Mouse (Mus musculus): ENCODE measurements around the gene Cebpzos. TPM values are rescaled to one million over a fixed set of nuclear protein-coding genes. Genes with fewer than 3 reads are reported as not detected.
A peak's percentile ranks its signal among the peaks of the same experiment; 100 is the strongest.

The Cebpzos gene
- polyA plus RNA-seq (2012; fragmentation: generic; extraction: Trizol) = 25.3 TPM

DNA sequence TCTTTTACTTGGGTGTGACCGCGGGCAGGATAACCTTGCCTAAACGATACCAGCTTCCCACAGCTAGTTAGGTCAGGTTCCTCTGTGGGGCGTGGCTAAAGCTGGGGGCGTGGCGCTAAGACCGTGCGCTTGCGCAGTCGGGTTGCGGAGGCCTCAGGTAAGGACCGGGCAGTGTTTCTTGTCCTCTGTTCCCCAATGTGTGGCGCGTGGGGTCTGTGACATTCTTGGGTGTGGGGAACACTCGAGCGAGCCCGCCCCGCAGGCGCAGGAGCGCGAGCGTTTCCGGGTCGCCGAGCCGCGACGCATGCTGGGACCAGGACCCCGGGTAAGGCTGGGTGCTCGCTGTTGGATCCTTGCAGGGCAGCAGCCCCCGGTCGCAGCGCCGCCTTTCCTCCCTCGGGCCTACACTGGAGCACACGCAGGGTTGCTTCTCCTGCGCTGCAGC, at the start of gene Cebpzos:
TSS of gene Cebpzos (plus strand) at position 132 of the 445 bp plus-strand sequence.
- H3K4me2 ChIP-seq (ENCODE audit: low read depth) = peak within 1 kb of the TSS; percentile 78
- no peak for TF ChIP-seq MAX (IDR thresholded peaks at IDR 0.05; ENCODE audit: low read depth)
- no peak for TF ChIP-seq CEBPB (IDR thresholded peaks at IDR 0.05; ENCODE audit: insufficient read depth, poor library complexity, severe bottlenecking)
- no peak for TF ChIP-seq USF1 (IDR thresholded peaks at IDR 0.05; ENCODE audit: low read depth)
- TF ChIP-seq MYOG (IDR thresholded peaks at IDR 0.05; ENCODE audit: control insufficient read depth in 1 of 3, insufficient read depth in 1 of 3, insufficient read length in 2 of 3, low read depth in 2 of 3) = no peak
- peak; percentile 66 for TF ChIP-seq POLR2A (IDR thresholded peaks at IDR 0.05; ENCODE audit: insufficient read length, low read depth)
- no peak for TF ChIP-seq SRF (IDR thresholded peaks at IDR 0.05; ENCODE audit: control insufficient read depth, insufficient read length, low read depth)
- TF ChIP-seq POLR2AphosphoS2 (IDR thresholded peaks at IDR 0.05; ENCODE audit: insufficient read length, low read depth) = peak; percentile 83
- no peak for TF ChIP-seq MYOD1 (IDR thresholded peaks at IDR 0.05; ENCODE audit: control insufficient read depth in 1 of 3, insufficient read length in 2 of 3, low read depth in 2 of 3)
- TF ChIP-seq TCF12 (IDR thresholded peaks at IDR 0.05; ENCODE audit: insufficient read depth, poor library complexity, severe bottlenecking) = no peak
- TF ChIP-seq TCF3 (IDR thresholded peaks at IDR 0.05; ENCODE audit: insufficient read length, low read depth) = no peak
- no peak for TF ChIP-seq E2F4 (IDR thresholded peaks at IDR 0.05; ENCODE audit: insufficient read depth)
- TF ChIP-seq REST (IDR thresholded peaks at IDR 0.05; ENCODE audit: insufficient read depth, insufficient read length) = no peak

DNA sequence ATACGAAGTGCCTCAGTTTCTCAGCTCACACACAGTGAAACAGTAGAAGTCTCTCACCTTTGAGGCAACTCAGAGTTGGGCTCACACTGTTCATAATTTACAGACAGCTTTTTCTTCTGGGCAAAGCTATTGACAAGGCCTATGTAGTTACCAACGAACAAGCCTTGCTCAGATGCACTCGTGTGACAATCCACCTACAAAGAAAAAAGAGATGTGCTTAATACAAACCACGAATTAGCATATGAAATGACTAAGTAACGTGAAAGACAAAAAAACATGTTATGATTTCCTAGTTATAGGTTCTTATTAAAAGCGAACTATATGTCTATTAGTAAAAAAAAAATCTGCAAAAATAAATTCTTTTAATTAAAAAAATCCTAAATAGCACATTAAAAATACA, 42.4 kb upstream of the Cebpzos start:
- Histone ChIP-seq H3K4me3 (no peak overlapping the region), H3K27me3 (ENCODE audit: control insufficient read depth, insufficient read depth, insufficient read length) (no peaks in the 10 kb centered on the region), H3ac (ENCODE audit: control insufficient read depth, insufficient read length) (no peak overlapping the region), H3K79me2 (ENCODE audit: control insufficient read depth, insufficient read depth) (no peaks in the 10 kb centered on the region), H3K4me2 (ENCODE audit: low read depth) (no peak overlapping the region), H3K36me3 (ENCODE audit: control insufficient read depth, insufficient read depth) (peaks cover 4% of the 10 kb centered on the region)
- TF ChIP-seq E2F4 (IDR thresholded peaks at IDR 0.05; ENCODE audit: insufficient read depth) (no peak), MAX (IDR thresholded peaks at IDR 0.05; ENCODE audit: low read depth) (no peak)

More for the DNA sequence above, at the start of gene Cebpzos:
- H3K4me3 ChIP-seq = peak within 1 kb of the TSS; percentile 41
- no peaks in the 10 kb centered on the region for H3K27me3 ChIP-seq (ENCODE audit: control insufficient read depth, insufficient read depth, insufficient read length)
- H3ac ChIP-seq (ENCODE audit: control insufficient read depth, insufficient read length) = peak within 1 kb of the TSS; percentile 36
- H3K79me2 ChIP-seq (ENCODE audit: control insufficient read depth, insufficient read depth) = no peaks in the 10 kb centered on the region
- H3K36me3 ChIP-seq (ENCODE audit: control insufficient read depth, insufficient read depth) = peaks cover 12% of the 10 kb centered on the region

- Histone ChIP-seq H3K27me3 (ENCODE audit: control insufficient read depth, insufficient read depth, insufficient read length) (no peaks in the 10 kb centered on the region), H3K79me2 (ENCODE audit: control insufficient read depth, insufficient read depth) (no peaks in the 10 kb centered on the region), H3K36me3 (ENCODE audit: control insufficient read depth, insufficient read depth) (no peaks in the 10 kb centered on the region), H3K4me2 (ENCODE audit: low read depth) (peak overlapping the region; percentile 79), H3K4me3 (peak overlapping the region; percentile 65), H3ac (ENCODE audit: control insufficient read depth, insufficient read length) (no peak overlapping the region)
- no peak for TF ChIP-seq USF1 (IDR thresholded peaks at IDR 0.05; ENCODE audit: low read depth)
- TF ChIP-seq POLR2AphosphoS2 (IDR thresholded peaks at IDR 0.05; ENCODE audit: insufficient read length, low read depth) = no peak
- TF ChIP-seq CEBPB (IDR thresholded peaks at IDR 0.05; ENCODE audit: insufficient read depth, poor library complexity, severe bottlenecking) = no peak
- no peak for TF ChIP-seq MYOD1 (IDR thresholded peaks at IDR 0.05; ENCODE audit: control insufficient read depth in 1 of 3, insufficient read length in 2 of 3, low read depth in 2 of 3)
- TF ChIP-seq E2F4 (IDR thresholded peaks at IDR 0.05; ENCODE audit: insufficient read depth) = no peak
- TF ChIP-seq MAX (IDR thresholded peaks at IDR 0.05; ENCODE audit: low read depth) = no peak
- no peak for TF ChIP-seq REST (IDR thresholded peaks at IDR 0.05; ENCODE audit: insufficient read depth, insufficient read length)
- TF ChIP-seq TCF12 (IDR thresholded peaks at IDR 0.05; ENCODE audit: insufficient read depth, poor library complexity, severe bottlenecking) = no peak
- no peak for TF ChIP-seq SRF (IDR thresholded peaks at IDR 0.05; ENCODE audit: control insufficient read depth, insufficient read length, low read depth)
- no peak for TF ChIP-seq MYOG (IDR thresholded peaks at IDR 0.05; ENCODE audit: control insufficient read depth in 1 of 3, insufficient read depth in 1 of 3, insufficient read length in 2 of 3, low read depth in 2 of 3)
- TF ChIP-seq TCF3 (IDR thresholded peaks at IDR 0.05; ENCODE audit: insufficient read length, low read depth) = no peak
- no peak for TF ChIP-seq POLR2A (IDR thresholded peaks at IDR 0.05; ENCODE audit: insufficient read length, low read depth)
These were observed 34.4 kb upstream of the Cebpzos start for GRCm38 (mm10) chr17:78881878-78882304.

- Histone ChIP-seq H3K27me3 (ENCODE audit: control insufficient read depth, insufficient read depth, insufficient read length) (no peaks in the 10 kb centered on the region), H3K79me2 (ENCODE audit: control insufficient read depth, insufficient read depth) (no peaks in the 10 kb centered on the region), H3K4me2 (ENCODE audit: low read depth) (peak within 1 kb of the TSS; percentile 79), H3K4me3 (peak within 1 kb of the TSS; percentile 65), H3ac (ENCODE audit: control insufficient read depth, insufficient read length) (no peak within 1 kb of the TSS), H3K36me3 (ENCODE audit: control insufficient read depth, insufficient read depth) (no peaks in the 10 kb centered on the region)
- TF ChIP-seq POLR2A (IDR thresholded peaks at IDR 0.05; ENCODE audit: insufficient read length, low read depth) = peak; percentile 58
- no peak for TF ChIP-seq TCF3 (IDR thresholded peaks at IDR 0.05; ENCODE audit: insufficient read length, low read depth)
- peak in 1 of 3 experiments; percentile 3 for TF ChIP-seq MYOG (IDR thresholded peaks at IDR 0.05; ENCODE audit: control insufficient read depth in 1 of 3, insufficient read depth in 1 of 3, insufficient read length in 2 of 3, low read depth in 2 of 3)
These were observed 33.7 kb upstream of the Cebpzos start, which contains the start of gene Eif2ak2 for GRCm38 (mm10) chr17:78882401-78883112. Gene Eif2ak2 (minus strand): TSS chr17:78882573.

GRCm38 (mm10) chr17:78883291-78883690, 33.0 kb upstream of the Cebpzos start:
- no peak for TF ChIP-seq TCF12 (IDR thresholded peaks at IDR 0.05; ENCODE audit: insufficient read depth, poor library complexity, severe bottlenecking)
- no peak for TF ChIP-seq TCF3 (IDR thresholded peaks at IDR 0.05; ENCODE audit: insufficient read length, low read depth)

More at GRCm38 (mm10) chr17:78883291-78883690, 33.0 kb upstream of the Cebpzos start:
- H3K27me3 ChIP-seq (ENCODE audit: control insufficient read depth, insufficient read depth, insufficient read length) = no peaks in the 10 kb centered on the region
- H3ac ChIP-seq (ENCODE audit: control insufficient read depth, insufficient read length) = no peak overlapping the region
- no peaks in the 10 kb centered on the region for H3K36me3 ChIP-seq (ENCODE audit: control insufficient read depth, insufficient read depth)
- H3K79me2 ChIP-seq (ENCODE audit: control insufficient read depth, insufficient read depth) = no peaks in the 10 kb centered on the region
- H3K4me2 ChIP-seq (ENCODE audit: low read depth) = no peak overlapping the region
- peak overlapping the region; percentile 65 for H3K4me3 ChIP-seq
